Mouse (Mus musculus): ENCODE measurements around the gene Cog3.

GRCm38 (mm10) chr14:75761028-75761805 lies 6.9 kb upstream of the Cog3 start:
- TF ChIP-seq POLR2A (IDR thresholded peaks at IDR 0.05; ENCODE audit: borderline replicate concordance, insufficient read depth, low read length) = no peak
- peak; percentile 70 for TF ChIP-seq CTCF (IDR thresholded peaks at IDR 0.05; ENCODE audit: borderline replicate concordance, insufficient read depth, low read depth, low read length)

Measured in cerebellum, adult 2 months (tissue).